Mouse (Mus musculus) embryonic fibroblast, embryonic 13.5 days (primary cell): ENCODE measurements around the gene Mthfd1. TPM values are rescaled to one million over a fixed set of nuclear protein-coding genes. Genes with fewer than 3 reads are reported as not detected.

Experiments used
- H3K27ac ChIP-seq: 2 replicates; pipeline ENCODE4 v1.5.1; 2012; ENCODE audit warnings: low read length, control low read depth, inconsistent platforms; ENCODE audit not compliant: insufficient read depth
- H3K4me1 ChIP-seq: 2 replicates; pipeline ENCODE4 v1.6.1; 2011; ENCODE audit warnings: low read length; ENCODE audit not compliant: control insufficient read depth, insufficient read depth
- H3K4me3 ChIP-seq: 2 replicates; pipeline ENCODE4 v1.5.1; 2011; ENCODE audit warnings: mild to moderate bottlenecking, control low read depth, low read length; ENCODE audit not compliant: insufficient read depth
- CTCF ChIP-seq: IDR thresholded peaks from 2 replicates; pipeline ENCODE4 v1.5.1; 2011; ENCODE audit warnings: mild to moderate bottlenecking, control low read depth, low read length, moderate library complexity, borderline replicate concordance; ENCODE audit not compliant: insufficient read depth
- POLR2A ChIP-seq: IDR thresholded peaks from 2 replicates; pipeline ENCODE4 v1.6.1; 2011; ENCODE audit warnings: low read depth, mild to moderate bottlenecking, control low read depth, low read length, moderate library complexity
- polyA plus RNA-seq: library from polyadenylated mRNA; stranded (reverse); fragments of >200 nt; gene quantifications from 2 replicates; pipeline ENCODE4 v1.2.4, GENCODE M21; 2011; ENCODE audit warnings: low read depth; ENCODE audit not compliant: missing spikeins, insufficient read length

Gene Mthfd1
- polyA plus RNA-seq, 1 experiment, result 30.9 TPM

DNA sequence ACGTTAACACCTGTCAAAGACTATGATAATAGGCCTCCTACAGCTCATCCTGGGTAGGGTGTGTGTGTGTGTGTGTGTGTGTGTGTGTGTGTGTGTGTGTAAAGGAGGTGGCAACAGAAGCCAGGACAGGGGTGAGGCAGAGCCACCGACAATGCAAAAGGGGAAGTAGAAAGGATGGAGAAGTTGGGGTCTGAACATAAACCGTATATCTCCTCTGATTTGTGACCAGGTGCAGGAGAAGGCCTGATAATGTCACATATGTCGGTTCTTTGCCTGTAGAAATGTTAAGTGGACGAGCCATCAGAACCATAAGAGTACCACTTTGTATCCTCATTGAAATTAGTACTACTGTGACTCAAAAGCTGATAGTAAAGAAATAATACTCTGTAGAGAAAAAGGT, 78.6 kb downstream of the Mthfd1 start:
- TF ChIP-seq POLR2A (no peak), CTCF (no peak)
- H3K4me1 ChIP-seq, result no peaks in the 10 kb centered on the region
- no peak overlapping the region for H3K4me3 ChIP-seq
- no peak overlapping the region for H3K27ac ChIP-seq

GRCm38 (mm10) chr12:76335641-76336040, 80.5 kb downstream of the Mthfd1 start:
- Histone ChIP-seq H3K27ac (no peak overlapping the region), H3K4me3 (no peak overlapping the region), H3K4me1 (no peaks in the 10 kb centered on the region)
- TF ChIP-seq POLR2A (no peak), CTCF (no peak)

DNA sequence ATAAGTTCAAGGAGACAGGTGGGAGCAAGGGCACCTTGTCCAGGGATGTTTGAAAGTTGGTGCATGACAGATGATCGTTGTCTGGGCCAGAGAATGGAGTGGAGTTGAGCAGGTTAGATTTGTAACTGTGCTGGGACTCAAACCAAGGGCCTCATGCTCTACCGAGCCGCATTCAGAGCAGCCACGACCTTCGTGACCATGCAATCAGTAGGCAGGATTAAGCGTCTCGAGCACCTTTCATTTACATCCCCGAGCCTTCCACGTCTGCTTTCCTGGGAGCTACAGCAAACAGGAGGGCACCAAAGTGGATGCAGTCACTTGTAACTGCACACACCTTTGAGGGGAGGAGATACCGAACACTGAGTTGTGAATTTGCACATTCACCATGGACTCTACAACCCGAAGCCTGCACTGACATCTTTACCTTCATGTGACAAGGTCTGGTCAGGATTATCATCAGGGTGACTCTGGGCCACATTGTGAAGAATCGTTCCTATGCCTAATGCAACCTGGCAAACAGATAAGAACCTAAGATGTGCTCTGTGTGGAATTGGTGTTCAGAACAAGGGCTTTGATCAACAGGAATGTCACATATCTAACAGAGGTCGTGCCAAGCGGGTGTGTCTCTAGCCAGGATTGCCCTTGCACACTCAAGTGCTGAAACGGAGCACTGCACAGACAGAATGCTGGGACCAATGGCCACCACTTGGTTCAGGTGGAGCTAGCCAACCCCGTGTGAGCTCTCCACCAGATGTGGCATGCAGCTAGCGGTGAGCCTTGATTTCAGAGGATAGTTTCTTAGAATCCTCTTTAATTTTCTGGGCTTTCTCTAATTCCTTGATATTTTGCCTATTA, 81.2 kb downstream of the Mthfd1 start:
- H3K4me1 ChIP-seq, result no peaks in the 10 kb centered on the region
- no peak overlapping the region for H3K4me3 ChIP-seq
- H3K27ac ChIP-seq, result no peak overlapping the region
- TF ChIP-seq CTCF (no peak), POLR2A (no peak)

GRCm38 (mm10) chr12:76341080-76341479, 86.0 kb downstream of the Mthfd1 start:
- H3K27ac ChIP-seq, result no peak overlapping the region
- TF ChIP-seq CTCF (no peak), POLR2A (no peak)
- no peak overlapping the region for H3K4me3 ChIP-seq
- no peaks in the 10 kb centered on the region for H3K4me1 ChIP-seq

GRCm38 (mm10) chr12:76345759-76346455, 90.8 kb downstream of the Mthfd1 start:
- no peaks in the 10 kb centered on the region; the same call in 1 of the 2 replicates for H3K4me1 ChIP-seq

DNA sequence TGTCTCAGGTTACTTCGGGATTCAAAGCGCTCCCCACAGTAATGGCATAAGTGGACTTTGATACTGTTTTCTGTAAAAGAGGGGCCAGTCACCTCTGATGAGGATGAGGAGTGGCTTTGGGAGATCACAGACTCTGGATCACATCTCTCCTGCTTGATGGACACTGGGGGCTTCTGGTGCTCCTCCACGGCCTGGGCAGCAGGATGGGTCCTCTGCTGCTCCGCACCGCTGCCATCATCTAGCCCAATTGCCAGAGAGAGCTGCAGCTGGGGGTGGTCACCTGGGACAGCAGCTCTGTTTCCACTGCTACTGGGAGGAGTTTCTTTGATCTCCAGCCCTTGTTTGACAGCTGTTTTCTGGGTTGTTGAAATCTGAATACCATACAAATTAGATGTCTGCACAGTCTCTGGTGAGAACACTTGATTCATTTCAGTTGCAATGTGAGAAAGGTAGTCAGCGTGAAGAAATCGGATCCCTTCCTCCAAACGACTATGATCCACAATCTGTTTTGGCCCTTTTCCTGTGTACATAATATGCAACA, 94.7 kb downstream of the Mthfd1 start:
- H3K4me3 ChIP-seq, result no peak overlapping the region
- no peak overlapping the region for H3K27ac ChIP-seq
- no peaks in the 10 kb centered on the region; the same call in 1 of the 2 replicates for H3K4me1 ChIP-seq
- no peak for TF ChIP-seq POLR2A
- TF ChIP-seq CTCF, result no peak

More at GRCm38 (mm10) chr12:76345759-76346455, 90.8 kb downstream of the Mthfd1 start:
- Histone ChIP-seq H3K27ac (no peak overlapping the region), H3K4me3 (no peak overlapping the region)
- TF ChIP-seq CTCF (peak; percentile 26; the same call in 1 of the 2 replicates), POLR2A (no peak)

DNA sequence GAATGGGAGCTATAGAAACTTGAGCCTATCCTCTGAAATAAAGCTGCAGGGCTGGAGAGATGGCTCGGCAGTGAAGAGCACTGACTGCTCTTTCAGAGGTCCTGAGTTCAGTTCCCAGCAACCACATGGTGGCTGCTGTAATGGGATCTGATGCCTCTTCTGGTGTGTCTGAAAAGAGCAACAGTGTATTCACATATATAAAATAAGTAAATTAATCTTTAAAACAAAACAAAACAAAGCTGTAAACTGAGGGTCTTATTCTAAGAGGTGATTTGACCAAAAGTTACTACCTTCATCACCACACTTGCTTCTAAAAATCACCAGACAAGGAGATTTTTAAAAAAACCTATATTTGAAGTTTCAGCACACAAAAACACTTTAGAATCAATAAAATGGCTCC, 105.8 kb downstream of the Mthfd1 start:
- H3K27ac ChIP-seq, result no peak overlapping the region
- H3K4me1 ChIP-seq, result no peaks in the 10 kb centered on the region
- H3K4me3 ChIP-seq, result no peak overlapping the region
- TF ChIP-seq CTCF (no peak), POLR2A (no peak)

DNA sequence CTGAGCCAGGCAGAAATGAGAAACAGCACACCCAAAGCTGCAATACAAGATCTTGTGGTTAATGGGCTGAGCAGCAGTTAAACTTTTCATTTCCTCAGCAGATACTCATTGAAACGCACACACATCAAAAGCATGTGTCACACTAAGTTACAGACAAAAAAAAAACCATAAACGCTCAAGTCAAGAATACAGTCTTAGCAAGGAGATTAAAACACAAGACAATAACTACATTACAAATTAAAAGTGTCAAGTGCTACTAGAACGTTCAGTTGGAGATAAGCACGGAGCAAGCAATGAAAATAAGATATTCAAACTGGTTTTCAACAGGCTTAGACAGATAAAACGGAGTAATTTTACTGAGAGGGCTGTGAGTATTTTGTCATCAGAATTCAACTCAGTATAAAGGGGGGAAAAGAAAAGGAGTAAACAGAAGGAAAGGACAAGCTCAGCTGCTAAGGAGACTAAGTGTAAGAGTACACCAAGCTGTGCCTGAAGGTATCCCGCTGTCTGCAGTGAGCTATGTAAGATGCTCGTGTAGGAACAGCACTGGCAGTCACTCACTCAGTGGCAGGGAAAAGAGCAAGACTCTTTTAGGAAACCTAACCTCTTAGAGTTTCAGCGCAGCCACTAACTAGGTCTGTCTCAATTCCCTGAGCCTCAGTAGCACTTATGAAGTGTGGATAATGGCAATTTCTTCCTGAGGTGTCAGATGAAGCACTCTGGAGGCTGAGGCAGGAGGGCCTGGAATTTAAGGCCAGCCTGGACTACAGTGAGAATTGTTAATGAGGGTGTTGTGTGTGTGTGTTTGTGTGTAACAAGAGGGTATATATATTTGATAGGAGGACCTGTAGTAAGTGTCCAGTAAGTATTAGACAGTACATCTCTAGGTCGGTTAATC, 106.6 kb downstream of the Mthfd1 start:
- Histone ChIP-seq H3K4me1 (no peaks in the 10 kb centered on the region), H3K4me3 (no peak overlapping the region), H3K27ac (no peak overlapping the region)
- no peak for TF ChIP-seq POLR2A
- no peak for TF ChIP-seq CTCF

GRCm38 (mm10) chr12:76362303-76362676, 107.2 kb downstream of the Mthfd1 start:
- Histone ChIP-seq H3K4me1 (0 out of 2 replicates have a peak, but pooled peaks cover 5% of the 10 kb centered on the region), H3K27ac (no peak overlapping the region)
- no peak for TF ChIP-seq POLR2A
- TF ChIP-seq CTCF, result no peak

More at GRCm38 (mm10) chr12:76362303-76362676, 107.2 kb downstream of the Mthfd1 start:
- no peak overlapping the region for H3K4me3 ChIP-seq
